Mouse (Mus musculus) midbrain, embryonic 12.5 days (tissue): ENCODE results near the gene Ranbp1. TPM values are rescaled to one million over a fixed set of nuclear protein-coding genes. Genes with fewer than 3 reads are reported as not detected.
"Not testable (repeated sequence)": the region's sequence is repeated elsewhere in the genome, so short reads cannot be mapped to it uniquely, and the experiment has no call there.

Experiments
- ATAC-seq: fragments of 200-750 bp; cut with Nextera tagmentation; 2 replicates; pipeline ENCODE4 v1.8.0; 2017; ENCODE audit warnings: low read depth, moderate TSS enrichment, moderate library complexity; ENCODE audit not compliant: low FRiP score
- H3K27ac ChIP-seq: fragments of 300-500 bp; sonication (generic); replicated peaks from 2 replicates; pipeline ENCODE4 v1.5.1; 2016; ENCODE audit warnings: mild to moderate bottlenecking
- H3K27me3 ChIP-seq: fragments of 300-500 bp; sonication (generic); 2 replicates; pipeline ENCODE4 v1.6.1; 2016; ENCODE audit warnings: mild to moderate bottlenecking
- H3K36me3 ChIP-seq: fragments of 300-500 bp; sonication (generic); 2 replicates; pipeline ENCODE4 v1.6.1; 2016
- H3K4me1 ChIP-seq: fragments of 300-500 bp; sonication (generic); 2 replicates; pipeline ENCODE4 v1.6.1; 2016
- H3K4me2 ChIP-seq: fragments of 300-500 bp; sonication (generic); replicated peaks from 2 replicates; pipeline ENCODE4 v1.6.1; 2016; ENCODE audit warnings: mild to moderate bottlenecking, moderate library complexity
- H3K4me3 ChIP-seq: fragments of 300-500 bp; sonication (generic); 2 replicates; pipeline ENCODE4 v1.5.1; 2016; ENCODE audit warnings: mild to moderate bottlenecking
- H3K9ac ChIP-seq: fragments of 300-500 bp; sonication (generic); replicated peaks from 2 replicates; pipeline ENCODE4 v1.6.1; 2016; ENCODE audit warnings: mild to moderate bottlenecking, moderate library complexity
- H3K9me3 ChIP-seq: fragments of 300-500 bp; sonication (generic); 2 replicates; pipeline ENCODE4 v1.6.1; 2016; ENCODE audit warnings: mild to moderate bottlenecking
- whole genome bisulfite sequencing: fragments of 180-500 bp; shearing (Covaris S2); methylation state at CpG from one replicate; pipeline ENCODE4 v1.1.7; 2016; 5-methylcytosine and 5-hydroxymethylcytosine counted together
- microRNA counts: library from miRNA; unstranded; fragments of <30 nt; microRNA quantifications from one replicate; lab custom pipeline; 2017
- microRNA-seq: library from miRNA; unstranded; fragments of <30 nt; microRNA quantifications from one replicate; pipeline ENCODE4, GENCODE M21; 2017
- polyA plus RNA-seq: library from polyadenylated mRNA; unstranded; fragments of >200 nt; fragmentation: Nextera tagmentation; extraction: Ambion mirVana; gene quantifications from 2 replicates; pipeline ENCODE4 v1.2.1, GENCODE M21; 2016

Gene Ranbp1
- polyA plus RNA-seq, 1 experiment from 2014 or later: 888 TPM

DNA sequence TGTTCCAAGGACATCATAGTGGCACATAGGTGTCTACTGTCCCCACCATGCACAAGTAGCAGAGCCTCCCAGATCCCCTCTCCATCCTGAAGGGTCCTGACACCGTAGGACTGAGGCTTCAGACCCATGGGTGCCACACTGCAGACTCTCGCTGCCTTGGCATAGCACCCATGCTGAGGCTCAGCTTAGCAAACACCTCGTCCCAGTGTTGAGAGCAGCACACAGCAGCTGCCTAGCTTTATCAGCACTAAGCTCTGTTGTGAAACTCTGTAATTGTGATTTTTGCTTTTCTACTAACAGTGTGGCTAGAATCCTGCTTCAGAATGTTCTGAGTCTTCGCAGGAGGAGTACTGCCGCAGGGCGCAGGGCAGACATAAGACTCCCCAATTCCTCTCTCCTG lies 50.7 kb downstream of the Ranbp1 start:
- Histone ChIP-seq H3K27ac (peak overlapping the region; percentile 60), H3K27me3 (peaks cover 15% of the 10 kb centered on the region; the same call in 1 of the 2 replicates), H3K4me2 (no peak overlapping the region), H3K4me3 (no peak overlapping the region), H3K9ac (no peak overlapping the region), H3K36me3 (no peaks in the 10 kb centered on the region), H3K9me3 (no peaks in the 10 kb centered on the region), H3K4me1 (peaks cover 34% of the 10 kb centered on the region)
- 88% methylated on average over 6 of the region's 6 CpGs for WGBS
- no peak for ATAC-seq

DNA sequence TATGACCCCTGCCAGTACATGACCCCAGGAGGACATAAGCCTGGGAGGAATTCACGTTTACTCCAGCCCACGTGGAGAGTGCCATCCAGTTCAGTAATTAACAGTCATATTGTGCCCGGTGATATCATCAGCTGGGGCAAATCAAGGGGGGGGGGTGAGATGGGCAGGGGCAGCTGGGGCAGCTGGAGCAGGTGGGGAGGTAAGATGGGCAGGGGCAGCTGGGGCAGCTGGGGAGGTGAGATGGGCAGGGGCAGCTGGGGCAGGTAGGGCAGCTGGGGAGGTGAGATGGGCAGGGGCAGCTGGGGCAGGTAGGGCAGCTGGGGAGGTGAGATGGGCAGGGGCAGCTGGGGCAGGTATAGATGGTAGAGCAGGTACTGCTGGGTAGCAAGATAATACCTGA lies 53.0 kb downstream of the Ranbp1 start:
- ATAC-seq: not testable (repeated sequence)

DNA sequence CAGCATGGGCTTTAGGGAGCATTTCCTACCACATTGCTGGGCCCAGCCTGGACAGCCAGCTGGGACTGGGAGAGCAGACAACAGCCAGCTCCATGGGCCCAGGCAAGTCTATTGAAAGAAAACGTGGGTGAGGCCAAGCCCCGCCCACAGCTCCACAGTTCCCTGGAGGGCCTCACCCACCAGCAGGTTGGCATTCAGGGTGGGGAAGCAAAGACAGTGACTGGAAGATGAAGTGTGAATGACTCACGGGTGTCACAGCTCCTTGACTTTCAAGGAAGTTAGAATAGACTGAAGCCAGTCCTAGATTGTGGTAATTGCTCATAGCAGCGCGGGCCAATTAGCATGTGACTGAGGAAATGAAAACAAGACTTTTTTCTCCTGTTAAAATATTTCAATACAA lies 53.5 kb downstream of the Ranbp1 start:
- Histone ChIP-seq H3K4me2 (no peak overlapping the region), H3K36me3 (no peaks in the 10 kb centered on the region), H3K27me3 (peaks cover 7% of the 10 kb centered on the region; the same call in 1 of the 2 replicates), H3K4me1 (peaks cover 34% of the 10 kb centered on the region), H3K4me3 (no peak overlapping the region), H3K9me3 (no peaks in the 10 kb centered on the region), H3K27ac (no peak overlapping the region), H3K9ac (no peak overlapping the region)
- ATAC-seq: no peak
- 60% methylated on average over 5 of the region's 5 CpGs for WGBS

More for the DNA sequence above, 53.0 kb downstream of the Ranbp1 start:
- H3K9me3 ChIP-seq, H3K4me2 ChIP-seq, H3K27me3 ChIP-seq, H3K36me3 ChIP-seq, H3K27ac ChIP-seq, H3K9ac ChIP-seq, H3K4me3 ChIP-seq: not testable (repeated sequence)
- peaks cover 34% of the 10 kb centered on the region for H3K4me1 ChIP-seq
- WGBS: 57% methylated on average over 3 of the region's 3 CpGs

DNA sequence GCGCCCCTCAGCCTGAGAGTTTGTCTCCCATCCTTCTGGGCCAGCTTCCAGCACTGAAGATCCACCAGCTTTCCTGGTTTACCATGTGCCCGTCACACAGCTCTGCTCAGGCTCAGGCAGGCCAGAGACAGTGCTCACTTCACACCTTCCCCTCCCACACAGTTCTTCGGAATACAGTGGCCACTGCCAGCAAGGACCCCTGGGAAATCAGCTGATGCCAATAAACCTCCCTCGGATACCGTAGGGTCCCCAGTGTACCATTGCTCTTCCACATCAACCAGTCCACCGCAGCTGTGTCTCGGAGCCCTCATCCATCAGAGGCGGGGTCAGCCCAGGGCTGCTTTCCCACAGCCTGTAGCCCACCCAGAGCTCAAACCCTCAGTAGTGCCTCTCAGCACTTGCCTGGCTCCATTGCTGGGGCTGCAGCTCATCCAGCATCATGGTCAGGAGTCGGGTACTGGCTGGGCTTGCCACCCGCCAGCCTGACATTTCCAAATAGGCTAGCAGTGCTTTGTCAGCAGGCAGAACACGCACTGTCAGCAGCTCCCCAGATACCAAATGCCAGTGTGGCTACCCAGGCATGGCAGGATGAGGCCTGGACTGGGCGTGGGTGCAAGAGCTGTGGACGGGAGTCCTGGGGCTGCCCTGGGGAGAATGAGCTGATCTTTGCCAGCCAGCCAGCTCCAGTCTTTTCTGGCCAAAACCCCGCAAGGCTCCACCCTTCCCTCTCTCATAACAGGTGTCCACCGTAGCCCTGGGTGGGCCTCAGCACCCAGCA lies 54.1 kb downstream of the Ranbp1 start:
- H3K9ac ChIP-seq: no peak overlapping the region; the same call in 1 of the 2 replicates
- H3K4me1 ChIP-seq: peaks cover 28% of the 10 kb centered on the region
- H3K27me3 ChIP-seq: peaks cover 7% of the 10 kb centered on the region; the same call in 1 of the 2 replicates
- no peak for ATAC-seq
- no peaks in the 10 kb centered on the region for H3K36me3 ChIP-seq
- WGBS: 72% methylated on average over 15 of the region's 15 CpGs
- no peaks in the 10 kb centered on the region for H3K9me3 ChIP-seq
- peak overlapping the region; percentile 35; the same call in 1 of the 2 replicates for H3K27ac ChIP-seq
- no peak overlapping the region for H3K4me2 ChIP-seq
- no peak overlapping the region for H3K4me3 ChIP-seq

DNA sequence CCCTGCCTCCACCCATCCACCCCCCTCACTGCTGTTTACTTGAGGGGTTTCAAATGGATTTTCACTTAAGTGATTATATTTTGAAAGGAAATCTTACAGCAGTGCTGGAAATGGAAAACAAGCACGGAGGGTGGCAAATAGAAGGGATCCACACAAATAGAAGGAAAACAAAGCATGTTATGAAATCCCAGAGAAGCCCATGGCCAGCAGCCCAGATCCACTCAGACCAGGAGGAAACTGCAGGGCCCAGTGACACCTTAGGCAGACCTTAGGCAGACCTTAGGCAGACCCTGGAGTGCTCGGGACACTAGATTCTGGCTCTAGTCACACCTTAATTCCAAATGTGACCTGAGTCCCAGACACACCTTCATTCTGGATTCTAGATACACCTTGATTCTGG lies 57.5 kb downstream of the Ranbp1 start:
- no peak overlapping the region for H3K4me2 ChIP-seq
- no peak overlapping the region for H3K9ac ChIP-seq
- peaks cover 14% of the 10 kb centered on the region for H3K4me1 ChIP-seq
- no peaks in the 10 kb centered on the region for H3K36me3 ChIP-seq
- no peaks in the 10 kb centered on the region; the same call in 1 of the 2 replicates for H3K27me3 ChIP-seq
- no peaks in the 10 kb centered on the region for H3K9me3 ChIP-seq
- WGBS: 84% methylated on average over 2 of the region's 2 CpGs
- no peak overlapping the region for H3K4me3 ChIP-seq
- no peak for ATAC-seq
- no peak overlapping the region for H3K27ac ChIP-seq

MicroRNA genes within 50 kb of the gene (microRNA counts, 519-probe panel; counts per million panel counts)
- not detected for microRNA mmu-miR-1306 (lab: Ali Mortazavi, UCI)

Small RNA genes within 50 kb of the gene (microRNA-seq; reads per million reads assigned to microRNA genes)
- gene Gm24572 (4.2 reads per million, percentile 16 among the genes with 10 or more reads in this experiment), gene Mir1306 (455 reads per million, percentile 70 among the genes with 10 or more reads in this experiment)

Other genes starting within 250 kb of the Ranbp1 start
- 144 TPM in 2 replicates for gene Dgcr6, start 195.9 kb downstream of the Ranbp1 start, polyA plus RNA-seq
- gene Prodh, start 158.5 kb downstream of the Ranbp1 start, polyA plus RNA-seq: 6.8 and 8.7 TPM in 2 replicates
- gene Rtn4r, start 121.1 kb downstream of the Ranbp1 start, polyA plus RNA-seq: 7.6 and 7.9 TPM in 2 replicates
- gene Ccdc188, start 30.9 kb downstream of the Ranbp1 start, polyA plus RNA-seq: not detected in 2 replicates
- gene Zdhhc8, start 13.6 kb downstream of the Ranbp1 start, polyA plus RNA-seq: 15.0 and 16.6 TPM in 2 replicates
- 112 and 120 TPM in 2 replicates for gene Trmt2a, start 53 bp downstream of the Ranbp1 start, polyA plus RNA-seq
- gene Gm49776, start 9.6 kb upstream of the Ranbp1 start, polyA plus RNA-seq: 1.9 and 3.3 TPM in 2 replicates
- 40.2 and 42.2 TPM in 2 replicates for gene Dgcr8, start 40.5 kb upstream of the Ranbp1 start, polyA plus RNA-seq
- gene Tango2, start 99.4 kb upstream of the Ranbp1 start, polyA plus RNA-seq: 48.2 and 49.7 TPM in 2 replicates
- gene Arvcf, start 99.5 kb upstream of the Ranbp1 start, polyA plus RNA-seq: 129 and 134 TPM in 2 replicates
- gene Txnrd2, start 177.7 kb upstream of the Ranbp1 start, polyA plus RNA-seq: 22.5 and 23.8 TPM in 2 replicates
- gene Comt, start 178.1 kb upstream of the Ranbp1 start, polyA plus RNA-seq: 54.9 and 60.1 TPM in 2 replicates
- gene Gnb1l, start 250.0 kb upstream of the Ranbp1 start, polyA plus RNA-seq: 11.0 and 11.2 TPM in 2 replicates